Mouse (Mus musculus): ENCODE measurements at regions not wholly inside any gene's neighbourhood (a gene's known extent, or its start where the extent isn't known, plus 50 kb on each side); places are given as distances from the start of the nearest gene placed in this dataset.

GRCm38 (mm10) chr6:51170414-51170813 lies 262.1 kb upstream of the Nfe2l3 start:
- Histone ChIP-seq H3K4me3 (ENCODE audit: insufficient read depth in 1 of 2, low read depth in 2 of 2, low read length in 2 of 2) (peak overlapping the region; percentile 54 to 58; a peak in 2 of 4 replicates), H3K4me2 (ENCODE audit: low read depth) (peak overlapping the region; percentile 79), H3K27ac (peak overlapping the region; percentile 78), H3K27me3 (ENCODE audit: control insufficient read depth, insufficient read depth, low read length) (peaks cover 40% of the 10 kb centered on the region), H3K9ac (replicated peaks) (peak overlapping the region; percentile 65), H3K9me3 (ENCODE audit: control insufficient read depth, low read length) (no peaks in the 10 kb centered on the region), H3K36me3 (replicated peaks; ENCODE audit: control insufficient read depth, insufficient read depth, low read depth) (no peaks in the 10 kb centered on the region), H3K4me1 (replicated peaks; ENCODE audit: control insufficient read depth in 2 of 2, insufficient read depth in 2 of 2, low read length in 1 of 2) (peaks cover 7 to 23% of the 10 kb centered on the region in 2 experiments)
- ATAC-seq (ENCODE audit: insufficient read depth) (peak; percentile 67), DNase-seq (ENCODE audit: low read depth in 3 of 3, low spot score in 3 of 3) (peak; percentile 56 to 72 (median 67))
- under 1% methylated on average over 11 of the region's 11 CpGs for WGBS (ENCODE audit: insufficient replicate concordance)
- peak; percentile 76 for TF ChIP-seq CTCF (IDR thresholded peaks at IDR 0.05; ENCODE audit: low read depth)
- no peak for TF ChIP-seq EP300 (IDR thresholded peaks at IDR 0.05; ENCODE audit: low read depth)

DNA sequence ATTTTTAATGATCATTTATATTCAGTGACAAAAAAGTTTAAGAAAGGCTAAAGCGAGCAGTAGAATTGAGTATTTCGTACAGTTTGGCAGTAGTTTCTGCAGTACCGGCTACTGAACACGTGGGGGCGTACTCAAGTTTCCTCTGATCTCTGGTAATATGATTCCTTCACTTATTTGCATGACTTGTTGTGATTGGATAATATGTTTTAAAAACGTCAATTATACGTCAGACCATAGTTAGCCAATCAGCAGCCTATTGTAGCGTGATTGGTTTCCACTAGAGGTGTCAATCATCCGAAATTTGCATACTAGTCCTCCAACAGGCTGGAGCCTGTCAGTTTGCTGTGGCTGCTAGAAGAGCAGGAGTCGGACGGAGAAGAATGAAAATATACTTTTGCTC lies 261.6 kb upstream of the Nfe2l3 start:
- peaks cover 44% of the 10 kb centered on the region for H3K27me3 ChIP-seq (ENCODE audit: control insufficient read depth, insufficient read depth, low read length)
- no peak overlapping the region; a peak in 1 of 4 replicates for H3K4me3 ChIP-seq (ENCODE audit: insufficient read depth in 1 of 2, low read depth in 2 of 2, low read length in 2 of 2)
- 1% methylated on average over 11 of the region's 11 CpGs for WGBS (ENCODE audit: insufficient replicate concordance)
- H3K4me2 ChIP-seq (ENCODE audit: low read depth): peak overlapping the region; percentile 79
- no peaks in the 10 kb centered on the region for H3K36me3 ChIP-seq (replicated peaks; ENCODE audit: control insufficient read depth, insufficient read depth, low read depth)
- H3K9me3 ChIP-seq (ENCODE audit: control insufficient read depth, low read length): no peaks in the 10 kb centered on the region
- no peak overlapping the region for H3K27ac ChIP-seq
- peaks cover 7 to 23% of the 10 kb centered on the region in 2 experiments for H3K4me1 ChIP-seq (replicated peaks; ENCODE audit: control insufficient read depth in 2 of 2, insufficient read depth in 2 of 2, low read length in 1 of 2)
- ATAC-seq (ENCODE audit: insufficient read depth) (peak; percentile 79), DNase-seq (ENCODE audit: low read depth in 3 of 3, low spot score in 3 of 3) (peak; percentile 69 to 89 (median 80))
- H3K9ac ChIP-seq (replicated peaks): no peak overlapping the region
- no peak for TF ChIP-seq EP300 (IDR thresholded peaks at IDR 0.05; ENCODE audit: low read depth)
- TF ChIP-seq CTCF (IDR thresholded peaks at IDR 0.05; ENCODE audit: low read depth): peak; percentile 47; the same call in 1 of the 2 replicates

DNA sequence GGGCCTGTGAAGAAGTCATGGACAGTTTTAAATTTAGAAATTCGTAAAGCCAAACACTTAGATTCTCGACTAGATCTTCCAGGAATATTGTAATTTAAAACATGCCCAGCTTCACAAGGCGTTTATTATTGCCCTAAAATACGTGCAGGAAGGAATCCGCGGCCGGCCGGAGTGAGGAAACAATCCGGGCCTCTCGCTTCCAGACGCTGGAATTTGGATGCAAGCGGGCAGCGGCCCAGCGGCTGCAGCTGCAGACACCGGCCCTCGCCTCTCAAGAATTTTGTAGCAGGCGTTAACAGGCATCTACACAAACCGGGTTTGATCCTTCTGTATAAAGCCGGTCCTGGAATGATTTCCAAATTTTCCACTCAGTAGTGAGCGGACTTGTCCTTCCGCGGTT lies 260.7 kb upstream of the Nfe2l3 start:
- Histone ChIP-seq H3K9ac (replicated peaks) (peak overlapping the region; percentile 40), H3K4me2 (ENCODE audit: low read depth) (peak overlapping the region; percentile 73), H3K36me3 (replicated peaks; ENCODE audit: control insufficient read depth, insufficient read depth, low read depth) (no peaks in the 10 kb centered on the region), H3K4me3 (ENCODE audit: insufficient read depth in 1 of 2, low read depth in 2 of 2, low read length in 2 of 2) (peak overlapping the region; percentile 2 to 29; a peak in 3 of 4 replicates), H3K27me3 (ENCODE audit: control insufficient read depth, insufficient read depth, low read length) (peaks cover 53% of the 10 kb centered on the region), H3K4me1 (replicated peaks; ENCODE audit: control insufficient read depth in 2 of 2, insufficient read depth in 2 of 2, low read length in 1 of 2) (peaks cover 7 to 23% of the 10 kb centered on the region in 2 experiments), H3K27ac (no peak overlapping the region), H3K9me3 (ENCODE audit: control insufficient read depth, low read length) (no peaks in the 10 kb centered on the region)
- ATAC-seq (ENCODE audit: insufficient read depth): no peak
- TF ChIP-seq CTCF (IDR thresholded peaks at IDR 0.05; ENCODE audit: low read depth) (no peak), EP300 (IDR thresholded peaks at IDR 0.05; ENCODE audit: low read depth) (no peak)
- 9% methylated on average over 22 of the region's 22 CpGs for WGBS (ENCODE audit: insufficient replicate concordance)
- DNase-seq (ENCODE audit: low read depth in 3 of 3, low spot score in 3 of 3): no peak

DNA sequence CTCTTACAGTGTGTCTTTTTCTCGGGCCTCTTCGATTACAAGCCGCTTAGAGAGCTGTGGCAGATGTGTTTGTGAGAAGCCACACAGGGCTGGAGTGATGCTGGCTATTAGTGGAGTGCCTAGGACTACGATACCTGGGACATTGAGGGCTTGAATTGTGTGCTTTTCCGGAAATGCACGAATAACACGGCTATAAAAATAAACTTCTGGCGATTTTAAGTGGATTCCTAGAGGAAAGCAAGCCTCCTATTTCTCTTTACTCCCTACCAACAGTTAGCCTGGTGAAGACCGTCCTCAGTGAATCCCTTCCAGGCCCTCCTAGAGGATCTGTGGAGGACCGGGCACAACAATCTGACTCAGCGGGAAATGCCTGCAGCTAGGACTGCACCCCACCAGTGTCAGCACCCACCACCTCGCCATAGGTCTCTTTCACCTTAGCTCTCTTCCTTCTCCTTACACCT lies 260.1 kb upstream of the Nfe2l3 start:
- Histone ChIP-seq H3K9ac (replicated peaks) (peak overlapping the region; percentile 14), H3K9me3 (ENCODE audit: control insufficient read depth, low read length) (no peaks in the 10 kb centered on the region), H3K4me1 (replicated peaks; ENCODE audit: control insufficient read depth in 2 of 2, insufficient read depth in 2 of 2, low read length in 1 of 2) (peaks cover 7 to 23% of the 10 kb centered on the region in 2 experiments), H3K27ac (peak overlapping the region; percentile 7), H3K27me3 (ENCODE audit: control insufficient read depth, insufficient read depth, low read length) (peaks cover 59% of the 10 kb centered on the region), H3K36me3 (replicated peaks; ENCODE audit: control insufficient read depth, insufficient read depth, low read depth) (no peaks in the 10 kb centered on the region), H3K4me2 (ENCODE audit: low read depth) (peak overlapping the region; percentile 73), H3K4me3 (ENCODE audit: insufficient read depth in 1 of 2, low read depth in 2 of 2, low read length in 2 of 2) (peak overlapping the region; percentile 12 to 29)
- WGBS (ENCODE audit: insufficient replicate concordance): 9% methylated on average over 12 of the region's 12 CpGs
- no peak for TF ChIP-seq EP300 (IDR thresholded peaks at IDR 0.05; ENCODE audit: low read depth)
- ATAC-seq (ENCODE audit: insufficient read depth): peak; percentile 44
- DNase-seq (ENCODE audit: low read depth in 3 of 3, low spot score in 3 of 3): no peak

- TF ChIP-seq EP300 (IDR thresholded peaks at IDR 0.05; ENCODE audit: low read depth): no peak
- TF ChIP-seq CTCF (IDR thresholded peaks at IDR 0.05; ENCODE audit: low read depth): peak; percentile 31; the same call in 1 of the 2 replicates
- Histone ChIP-seq H3K9me3 (ENCODE audit: control insufficient read depth, low read length) (no peaks in the 10 kb centered on the region), H3K9ac (replicated peaks) (no peak overlapping the region), H3K4me1 (replicated peaks; ENCODE audit: control insufficient read depth in 2 of 2, insufficient read depth in 2 of 2, low read length in 1 of 2) (peaks cover 7 to 26% of the 10 kb centered on the region in 2 experiments), H3K27me3 (ENCODE audit: control insufficient read depth, insufficient read depth, low read length) (peaks cover 64% of the 10 kb centered on the region), H3K36me3 (replicated peaks; ENCODE audit: control insufficient read depth, insufficient read depth, low read depth) (no peaks in the 10 kb centered on the region), H3K27ac (no peak overlapping the region), H3K4me3 (ENCODE audit: insufficient read depth in 1 of 2, low read depth in 2 of 2, low read length in 2 of 2) (peak overlapping the region; percentile 44 to 46), H3K4me2 (ENCODE audit: low read depth) (peak overlapping the region; percentile 73)
- DNase-seq (ENCODE audit: low read depth in 3 of 3, low spot score in 3 of 3) (peak; percentile 59 to 86 (median 76)), ATAC-seq (ENCODE audit: insufficient read depth) (peak; percentile 83)
- WGBS (ENCODE audit: insufficient replicate concordance): under 1% methylated on average over 25 of the region's 25 CpGs
Observed at GRCm38 (mm10) chr6:51172856-51173619, 259.4 kb upstream of the Nfe2l3 start.

All from liver, embryonic 14.5 days (tissue).